Mouse (Mus musculus) lung, postnatal 0 days (tissue): ENCODE data around the gene 6430628N08Rik. TPM values are rescaled to one million over a fixed set of nuclear protein-coding genes. Genes with fewer than 3 reads are reported as not detected.

Experiments used
- ATAC-seq: fragments of 200-750 bp; cut with Nextera tagmentation; 2 replicates; pipeline ENCODE4 v1.8.0; 2017; ENCODE audit warnings: moderate library complexity
- DNase-seq: peaks from one replicate; pipeline ENCODE4 v3.0.0-alpha.2; 2016; ENCODE audit warnings: low spot score
- H3K27ac ChIP-seq: fragments of 300-500 bp; sonication (generic); 2 replicates; pipeline ENCODE4 v1.5.1; 2014; ENCODE audit warnings: antibody characterized with exemption, mild to moderate bottlenecking, low read length, mixed read lengths
- H3K27me3 ChIP-seq: fragments of 300-500 bp; sonication (generic); replicated peaks from 2 replicates; pipeline ENCODE4 v1.6.1; 2014; ENCODE audit warnings: low read length, mixed read lengths; ENCODE audit not compliant: insufficient read depth
- H3K36me3 ChIP-seq: fragments of 300-500 bp; sonication (generic); 2 replicates; pipeline ENCODE4 v1.6.1; 2014; ENCODE audit warnings: low read length, mixed read lengths; ENCODE audit not compliant: insufficient read depth
- H3K4me1 ChIP-seq: fragments of 300-500 bp; sonication (generic); 2 replicates; pipeline ENCODE4 v1.6.1; 2014; ENCODE audit warnings: antibody characterized with exemption, low read depth, low read length, mixed read lengths; ENCODE audit not compliant: insufficient read depth
- H3K4me2 ChIP-seq: fragments of 300-500 bp; sonication (generic); replicated peaks from 2 replicates; pipeline ENCODE4 v1.6.1; 2014; ENCODE audit warnings: low read depth, mild to moderate bottlenecking, low read length, moderate library complexity, mixed read lengths
- H3K4me3 ChIP-seq: fragments of 300-500 bp; sonication (generic); 2 replicates; pipeline ENCODE4 v1.5.1; 2014; ENCODE audit warnings: low read depth, low read length
- H3K9ac ChIP-seq: fragments of 300-500 bp; sonication (generic); replicated peaks from 2 replicates; pipeline ENCODE4 v1.6.1; 2014; ENCODE audit warnings: low read depth, mild to moderate bottlenecking
- H3K9me3 ChIP-seq: fragments of 300-500 bp; sonication (generic); 2 replicates; pipeline ENCODE4 v1.6.1; 2016; ENCODE audit warnings: low read length, mixed read lengths
- CTCF ChIP-seq: IDR thresholded peaks from 2 replicates; pipeline ENCODE4 v1.5.1; 2016; ENCODE audit warnings: antibody characterized with exemption, mild to moderate bottlenecking
- EP300 ChIP-seq: IDR thresholded peaks from 2 replicates; pipeline ENCODE4 v1.6.1; 2016; ENCODE audit warnings: antibody characterized with exemption, mild to moderate bottlenecking, control low read depth
- WGBS: fragments of 180-500 bp; shearing (Covaris S2); extraction: QIAGEN DNeasy Blood & Tissue Kit; methylation state at CpG from one replicate; pipeline ENCODE4 v1.1.7; 2014; 5-methylcytosine and 5-hydroxymethylcytosine counted together
- polyA plus RNA-seq: library from polyadenylated mRNA; unstranded; fragments of >200 nt; fragmentation: Nextera tagmentation; extraction: Ambion mirVana; gene quantifications from 2 replicates; pipeline ENCODE4 v1.2.1, GENCODE M21; 2015

6430628N08Rik gene
- polyA plus RNA-seq, 1 experiment from 2014 or later, result not detected

GRCm38 (mm10) chr4:115927637-115928036 is 37.2 kb downstream of the 6430628N08Rik start:
- Histone ChIP-seq H3K9ac (no peak overlapping the region), H3K27ac (no peak overlapping the region), H3K36me3 (no peaks in the 10 kb centered on the region), H3K4me3 (no peak overlapping the region), H3K4me1 (no peaks in the 10 kb centered on the region), H3K4me2 (no peak overlapping the region), H3K27me3 (peaks cover 16% of the 10 kb centered on the region; the same call in 1 of the 2 replicates), H3K9me3 (no peaks in the 10 kb centered on the region)
- ATAC-seq, result no peak
- no peak for TF ChIP-seq CTCF
- TF ChIP-seq EP300, result no peak
- 39% methylated on average over 7 of the region's 7 CpGs for WGBS
- no peak for DNase-seq

GRCm38 (mm10) chr4:115931556-115932088 is 41.2 kb downstream of the 6430628N08Rik start:
- Histone ChIP-seq H3K4me3 (no peak overlapping the region), H3K36me3 (no peaks in the 10 kb centered on the region), H3K9me3 (no peaks in the 10 kb centered on the region), H3K4me2 (no peak overlapping the region), H3K9ac (no peak overlapping the region), H3K27me3 (peaks cover 37% of the 10 kb centered on the region), H3K27ac (no peak overlapping the region), H3K4me1 (no peaks in the 10 kb centered on the region)
- ATAC-seq (no peak), DNase-seq (no peak)
- 37% methylated on average over 13 of the region's 13 CpGs for WGBS
- TF ChIP-seq EP300 (no peak), CTCF (no peak)

GRCm38 (mm10) chr4:115935835-115936581 is 45.5 kb downstream of the 6430628N08Rik start:
- H3K4me3 ChIP-seq, result 0 out of 2 replicates have a peak overlapping the region, but pooled peaks have one; percentile 12
- H3K4me2 ChIP-seq, result 0 out of 2 replicates have a peak overlapping the region, but pooled peaks have one; percentile 11

GRCm38 (mm10) chr4:115936646-115937045 is 46.2 kb downstream of the 6430628N08Rik start:
- ATAC-seq (no peak), DNase-seq (no peak)
- H3K4me1 ChIP-seq, result no peaks in the 10 kb centered on the region; the same call in 1 of the 2 replicates
- 0 out of 2 replicates have a peak overlapping the region, but pooled peaks have one; percentile 12 for H3K4me3 ChIP-seq
- under 1% methylated on average over 20 of the region's 20 CpGs for WGBS
- no peak for TF ChIP-seq CTCF
- no peaks in the 10 kb centered on the region for H3K36me3 ChIP-seq
- no peak overlapping the region for H3K27ac ChIP-seq
- H3K27me3 ChIP-seq, result peaks cover 79% of the 10 kb centered on the region
- 0 out of 2 replicates have a peak overlapping the region, but pooled peaks have one; percentile 11 for H3K4me2 ChIP-seq
- H3K9ac ChIP-seq, result no peak overlapping the region
- no peaks in the 10 kb centered on the region for H3K9me3 ChIP-seq

More at GRCm38 (mm10) chr4:115935835-115936581, 45.5 kb downstream of the 6430628N08Rik start:
- WGBS, result 2% methylated on average over 36 of the region's 36 CpGs
- H3K36me3 ChIP-seq, result no peaks in the 10 kb centered on the region
- TF ChIP-seq CTCF, result no peak
- no peak for TF ChIP-seq EP300
- H3K9ac ChIP-seq, result no peak overlapping the region
- no peak for ATAC-seq
- peaks cover 74% of the 10 kb centered on the region for H3K27me3 ChIP-seq
- no peaks in the 10 kb centered on the region; the same call in 1 of the 2 replicates for H3K4me1 ChIP-seq
- no peak overlapping the region for H3K27ac ChIP-seq
- H3K9me3 ChIP-seq, result no peaks in the 10 kb centered on the region
- no peak for DNase-seq

- H3K4me1 ChIP-seq, result no peaks in the 10 kb centered on the region; the same call in 1 of the 2 replicates
- no peak overlapping the region for H3K9ac ChIP-seq
- no peak overlapping the region for H3K4me2 ChIP-seq
- H3K9me3 ChIP-seq, result no peaks in the 10 kb centered on the region
- TF ChIP-seq EP300, result no peak
- no peak for TF ChIP-seq CTCF
- peaks cover 78% of the 10 kb centered on the region for H3K27me3 ChIP-seq
- 8% methylated on average over 19 of the region's 19 CpGs for WGBS
- H3K36me3 ChIP-seq, result no peaks in the 10 kb centered on the region
- DNase-seq (no peak), ATAC-seq (no peak)
- H3K27ac ChIP-seq, result no peak overlapping the region
- H3K4me3 ChIP-seq, result 0 out of 2 replicates have a peak overlapping the region, but pooled peaks have one; percentile 12
Measured at GRCm38 (mm10) chr4:115937061-115937976, 46.9 kb downstream of the 6430628N08Rik start.
